Mouse (Mus musculus): ENCODE results near the gene Pole. TPM values are rescaled to one million over a fixed set of nuclear protein-coding genes. Genes with fewer than 3 reads are reported as not detected.

Gene Pole
- polyA plus RNA-seq, 1 experiment from 2014 or later = 30.7 TPM

DNA sequence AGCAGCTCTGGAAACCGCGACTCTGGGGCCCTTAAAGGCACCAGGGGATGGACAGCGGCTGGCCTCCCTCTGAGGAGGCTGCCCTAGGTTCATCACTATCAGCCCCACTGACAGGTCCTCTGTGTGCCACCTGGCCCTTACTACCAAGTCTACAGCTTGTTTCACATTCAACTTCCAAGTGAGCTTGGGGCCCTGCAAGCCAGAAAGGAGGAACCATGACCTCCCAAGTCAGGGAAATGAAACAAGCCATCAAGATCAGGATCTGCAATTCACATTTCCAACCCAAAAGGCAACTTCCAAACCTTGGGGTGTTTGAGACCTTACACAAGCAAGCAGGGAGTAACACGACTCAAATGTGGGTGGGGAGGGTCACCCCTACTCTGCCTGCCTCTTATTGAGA, 99.2 kb downstream of the Pole start:
- WGBS = 51% methylated on average over 4 of the region's 4 CpGs
- H3K27me3 ChIP-seq (ENCODE audit: control insufficient read depth, insufficient read depth, low read depth, low read length) = no peaks in the 10 kb centered on the region
- H3K27ac ChIP-seq (ENCODE audit: low read length) = no peak overlapping the region
- H3K4me1 ChIP-seq (replicated peaks; ENCODE audit: control insufficient read depth, insufficient read depth, low read length) = peaks cover 8% of the 10 kb centered on the region; the same call in 1 of the 2 replicates
- H3K4me3 ChIP-seq (ENCODE audit: low read length) = no peak overlapping the region
- no peaks in the 10 kb centered on the region for H3K9me3 ChIP-seq (ENCODE audit: control insufficient read depth, low read length)
- no peak overlapping the region for H3K9ac ChIP-seq (ENCODE audit: low read length)
- ATAC-seq (ENCODE audit: low read depth) = no peak
- H3K4me2 ChIP-seq (ENCODE audit: low read depth, low read length) = no peak overlapping the region
- no peaks in the 10 kb centered on the region for H3K36me3 ChIP-seq (ENCODE audit: control insufficient read depth, insufficient read depth, low read length)

GRCm38 (mm10) chr5:110386371-110387330, 100.5 kb downstream of the Pole start:
- Histone ChIP-seq H3K9ac (ENCODE audit: low read length) (peak overlapping the region; percentile 67), H3K4me2 (ENCODE audit: low read depth, low read length) (peak overlapping the region; percentile 81), H3K27me3 (ENCODE audit: control insufficient read depth, insufficient read depth, low read depth, low read length) (no peaks in the 10 kb centered on the region), H3K36me3 (ENCODE audit: control insufficient read depth, insufficient read depth, low read length) (no peaks in the 10 kb centered on the region), H3K9me3 (ENCODE audit: control insufficient read depth, low read length) (no peaks in the 10 kb centered on the region), H3K4me1 (replicated peaks; ENCODE audit: control insufficient read depth, insufficient read depth, low read length) (peaks cover 8% of the 10 kb centered on the region; the same call in 1 of the 2 replicates), H3K27ac (ENCODE audit: low read length) (no peak overlapping the region), H3K4me3 (ENCODE audit: low read length) (peak overlapping the region; percentile 68)
- WGBS = under 1% methylated on average over 90 of the region's 90 CpGs
- peak; percentile 92 for ATAC-seq (ENCODE audit: low read depth)

Other genes with a start within 250 kb of the Pole start
- 4.8 and 6.0 TPM in 2 replicates for gene Gm17655, start 213.8 kb upstream of the Pole start, polyA plus RNA-seq (2015; fragmentation: Nextera tagmentation; extraction: Ambion mirVana)
- 1.4 and 1.6 TPM in 2 replicates for gene Gm35315, start 191.9 kb upstream of the Pole start, polyA plus RNA-seq (2015; fragmentation: Nextera tagmentation; extraction: Ambion mirVana)
- gene Plcxd1, start 186.3 kb upstream of the Pole start, polyA plus RNA-seq (2015; fragmentation: Nextera tagmentation; extraction: Ambion mirVana) = 3.0 and 3.9 TPM in 2 replicates
- 34.6 and 34.8 TPM in 2 replicates for gene Gtpbp6, start 178.1 kb upstream of the Pole start, polyA plus RNA-seq (2015; fragmentation: Nextera tagmentation; extraction: Ambion mirVana)
- gene Zfp605, start 176.2 kb upstream of the Pole start, polyA plus RNA-seq (2015; fragmentation: Nextera tagmentation; extraction: Ambion mirVana) = 3.6 and 3.7 TPM in 2 replicates
- gene Chfr, start 150.5 kb upstream of the Pole start, polyA plus RNA-seq (2015; fragmentation: Nextera tagmentation; extraction: Ambion mirVana) = 41.0 and 43.4 TPM in 2 replicates
- gene Golga3, start 109.6 kb upstream of the Pole start, polyA plus RNA-seq (2015; fragmentation: Nextera tagmentation; extraction: Ambion mirVana) = 18.2 and 18.4 TPM in 2 replicates
- gene Ankle2, start 55.3 kb upstream of the Pole start, polyA plus RNA-seq (2015; fragmentation: Nextera tagmentation; extraction: Ambion mirVana) = 20.9 and 23.9 TPM in 2 replicates
- 51.3 and 52.9 TPM in 2 replicates for gene Pgam5, start 16.4 kb upstream of the Pole start, polyA plus RNA-seq (2015; fragmentation: Nextera tagmentation; extraction: Ambion mirVana)
- gene Pxmp2, start 120 bp upstream of the Pole start, polyA plus RNA-seq (2015; fragmentation: Nextera tagmentation; extraction: Ambion mirVana) = 12.0 and 14.0 TPM in 2 replicates
- gene P2rx2, start 56.9 kb downstream of the Pole start, polyA plus RNA-seq (2015; fragmentation: Nextera tagmentation; extraction: Ambion mirVana) = 15.5 and 17.2 TPM in 2 replicates
- 1.9 and 2.9 TPM in 2 replicates for gene Lrcol1, start 58.4 kb downstream of the Pole start, polyA plus RNA-seq (2015; fragmentation: Nextera tagmentation; extraction: Ambion mirVana)
- 5.2 and 5.5 TPM in 2 replicates for gene Fbrsl1, start 162.2 kb downstream of the Pole start, polyA plus RNA-seq (2015; fragmentation: Nextera tagmentation; extraction: Ambion mirVana)